Mouse (Mus musculus) midbrain, embryonic 10.5 days (tissue): ENCODE results near the gene Gnai3. TPM values are rescaled to one million over a fixed set of nuclear protein-coding genes. Genes with fewer than 3 reads are reported as not detected.
A peak's percentile ranks its signal among the peaks of the same experiment; 100 is the strongest.

ENCODE experiments used
- DNase-seq: peaks from one replicate; pipeline ENCODE4 v3.0.0-alpha.2; 2017; ENCODE audit warnings: low spot score
- H3K27ac ChIP-seq: fragments of 300-500 bp; sonication (generic); replicated peaks from 2 replicates; pipeline ENCODE4 v1.5.1; 2016; ENCODE audit warnings: mild to moderate bottlenecking
- H3K27me3 ChIP-seq: fragments of 300-500 bp; sonication (generic); 2 replicates; pipeline ENCODE4 v1.6.1; 2016; ENCODE audit warnings: low read depth, mild to moderate bottlenecking; ENCODE audit not compliant: poor library complexity, severe bottlenecking
- H3K36me3 ChIP-seq: fragments of 300-500 bp; sonication (generic); 2 replicates; pipeline ENCODE4 v1.6.1; 2016; ENCODE audit warnings: mild to moderate bottlenecking, moderate library complexity
- H3K4me1 ChIP-seq: fragments of 300-500 bp; sonication (generic); 2 replicates; pipeline ENCODE4 v1.6.1; 2016
- H3K4me3 ChIP-seq: fragments of 300-500 bp; sonication (generic); 2 replicates; pipeline ENCODE4 v1.5.1; 2016; ENCODE audit warnings: mild to moderate bottlenecking, moderate library complexity
- H3K9me3 ChIP-seq: fragments of 300-500 bp; sonication (generic); replicated peaks from 2 replicates; pipeline ENCODE4 v1.6.1; 2016; ENCODE audit warnings: mild to moderate bottlenecking
- WGBS: fragments of 180-500 bp; shearing (Covaris S2); methylation state at CpG from one replicate; pipeline ENCODE4 v1.1.7; 2016; 5-methylcytosine and 5-hydroxymethylcytosine counted together
- polyA plus RNA-seq: library from polyadenylated mRNA; unstranded; fragments of >200 nt; fragmentation: Nextera tagmentation; extraction: Ambion mirVana; gene quantifications from 2 replicates; pipeline ENCODE4 v1.2.1, GENCODE M21; 2016

Gene Gnai3
- polyA plus RNA-seq, 1 experiment from 2014 or later, result 204 TPM

DNA sequence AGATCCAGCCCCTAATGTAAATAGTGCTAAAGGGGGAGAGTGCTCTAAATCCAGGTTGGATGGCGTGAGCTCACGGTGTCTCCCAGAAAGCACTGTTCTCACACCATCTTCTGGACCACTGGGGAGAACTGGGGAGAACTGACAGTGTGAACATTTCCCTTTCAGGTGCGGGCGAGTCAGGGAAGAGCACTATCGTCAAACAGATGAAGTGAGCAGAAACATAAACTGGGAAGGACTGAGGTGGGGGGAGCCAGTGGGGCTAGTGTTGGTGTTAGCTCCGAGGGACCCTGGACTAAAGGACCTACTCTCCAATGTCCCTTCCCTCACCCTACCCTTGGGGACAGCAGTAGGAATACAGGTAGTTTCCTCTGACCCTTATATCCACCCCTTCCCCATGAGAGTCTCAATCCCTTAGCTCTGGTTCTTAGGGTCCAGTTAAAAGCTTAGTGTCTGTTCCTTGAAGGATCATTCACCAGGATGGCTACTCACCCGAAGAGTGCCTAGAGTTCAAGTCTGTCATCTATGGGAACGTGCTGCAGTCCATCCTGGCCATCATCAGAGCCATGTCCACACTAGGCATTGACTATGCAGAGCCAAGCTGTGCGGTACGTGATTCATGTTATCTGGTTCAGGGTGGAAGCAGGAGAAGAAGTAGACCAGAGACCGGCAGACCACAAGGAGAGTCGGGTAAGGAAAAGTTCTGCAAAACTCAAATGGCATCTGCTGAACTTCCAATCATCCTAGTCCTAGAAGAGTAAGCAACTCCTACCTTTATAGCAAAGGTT is 50.8 kb downstream of the Gnai3 start:
- peaks cover 16% of the 10 kb centered on the region for H3K4me1 ChIP-seq
- no peak overlapping the region for H3K27ac ChIP-seq
- WGBS, result 94% methylated on average over 12 of the region's 12 CpGs
- H3K36me3 ChIP-seq, result no peaks in the 10 kb centered on the region
- 0 out of 2 replicates have a peak, but pooled peaks cover 7% of the 10 kb centered on the region for H3K27me3 ChIP-seq
- no peak overlapping the region for H3K4me3 ChIP-seq
- no peaks in the 10 kb centered on the region for H3K9me3 ChIP-seq
- no peak for DNase-seq

DNA sequence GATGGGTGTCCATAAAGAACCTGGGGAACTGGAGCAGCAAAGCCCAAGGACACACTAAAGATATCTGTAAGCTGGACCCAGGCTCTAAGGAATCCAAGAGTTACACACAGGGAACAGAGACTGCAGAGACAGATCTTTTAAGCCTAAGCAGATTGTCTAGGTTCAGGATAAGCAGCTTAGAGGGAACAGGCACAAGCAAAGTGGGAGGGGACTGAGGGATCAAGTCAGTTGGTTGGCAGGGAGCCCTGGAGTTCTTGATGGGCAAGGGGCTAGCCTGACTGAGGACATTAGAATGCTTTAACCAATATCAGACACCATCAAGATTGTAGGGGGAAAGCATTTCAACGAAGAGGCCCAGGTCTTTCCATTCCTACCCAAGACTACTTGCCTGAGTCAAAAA is 51.8 kb downstream of the Gnai3 start:
- no peaks in the 10 kb centered on the region for H3K36me3 ChIP-seq
- no peaks in the 10 kb centered on the region for H3K9me3 ChIP-seq
- peaks cover 17% of the 10 kb centered on the region; the same call in 1 of the 2 replicates for H3K27me3 ChIP-seq
- 68% methylated on average over 1 of the region's 1 CpGs for WGBS
- no peak overlapping the region for H3K4me3 ChIP-seq
- H3K27ac ChIP-seq, result no peak overlapping the region
- H3K4me1 ChIP-seq, result peaks cover 22% of the 10 kb centered on the region
- DNase-seq, result no peak

DNA sequence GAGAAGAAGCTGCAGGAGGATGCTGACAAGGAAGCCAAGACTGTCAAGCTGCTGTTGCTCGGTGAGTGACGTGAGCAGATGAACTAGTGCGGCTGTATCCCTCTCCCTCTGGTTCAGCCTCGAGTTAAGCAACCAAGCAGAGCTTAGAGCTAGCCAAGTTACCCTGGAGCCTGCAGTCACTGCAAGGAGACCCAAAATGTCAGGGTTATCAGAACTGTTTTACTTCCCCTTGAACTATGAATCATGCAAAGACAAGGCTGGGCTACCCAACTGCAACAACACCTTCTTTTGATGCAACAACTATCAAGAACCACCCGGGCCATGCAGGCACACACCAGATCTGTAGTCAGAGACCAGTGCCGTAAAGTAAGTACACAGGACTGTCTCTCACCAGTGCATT is 52.6 kb downstream of the Gnai3 start:
- peaks cover 28% of the 10 kb centered on the region for H3K4me1 ChIP-seq
- WGBS, result 58% methylated on average over 6 of the region's 6 CpGs
- no peaks in the 10 kb centered on the region for H3K36me3 ChIP-seq
- no peak overlapping the region for H3K4me3 ChIP-seq
- H3K9me3 ChIP-seq, result no peaks in the 10 kb centered on the region
- no peak overlapping the region for H3K27ac ChIP-seq
- DNase-seq, result no peak
- H3K27me3 ChIP-seq, result peaks cover 22% of the 10 kb centered on the region; the same call in 1 of the 2 replicates

DNA sequence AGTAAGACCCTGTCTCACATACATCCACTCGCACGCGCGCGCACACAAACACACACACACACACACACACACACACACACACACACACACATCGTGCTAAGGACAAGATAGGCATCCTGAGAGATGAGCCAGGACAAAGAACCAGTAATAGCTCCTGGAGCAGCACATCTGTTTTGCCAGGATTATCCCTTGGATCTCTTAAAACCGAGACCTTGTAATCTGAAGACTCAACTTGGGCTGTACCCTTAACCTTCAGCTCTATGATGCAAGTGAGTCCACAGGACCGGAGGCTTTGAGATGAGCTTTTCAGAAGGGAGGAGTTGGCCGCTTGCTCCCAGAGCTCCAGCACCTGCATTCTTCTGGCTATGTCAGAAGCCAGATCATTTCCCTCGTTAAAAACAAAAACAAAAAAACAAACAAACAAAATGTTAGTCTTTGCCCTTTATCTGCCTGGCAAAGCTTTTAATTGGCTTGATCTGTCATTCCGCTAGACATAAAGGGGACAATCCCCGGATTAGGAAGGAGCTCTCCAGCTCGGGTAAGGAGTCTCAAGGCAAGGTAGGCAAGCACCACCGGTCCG is 53.3 kb downstream of the Gnai3 start, which contains the start of gene Gnat2:
TSS of gene Gnat2 (plus strand) at position 254 of the 580 bp plus-strand sequence.
- no peak for DNase-seq
- Histone ChIP-seq H3K27ac (no peak within 1 kb of the TSS), H3K36me3 (no peaks in the 10 kb centered on the region), H3K4me3 (no peak within 1 kb of the TSS), H3K4me1 (peaks cover 28% of the 10 kb centered on the region), H3K27me3 (peaks cover 22% of the 10 kb centered on the region; the same call in 1 of the 2 replicates), H3K9me3 (no peaks in the 10 kb centered on the region)
- 64% methylated on average over 15 of the region's 15 CpGs for WGBS

DNA sequence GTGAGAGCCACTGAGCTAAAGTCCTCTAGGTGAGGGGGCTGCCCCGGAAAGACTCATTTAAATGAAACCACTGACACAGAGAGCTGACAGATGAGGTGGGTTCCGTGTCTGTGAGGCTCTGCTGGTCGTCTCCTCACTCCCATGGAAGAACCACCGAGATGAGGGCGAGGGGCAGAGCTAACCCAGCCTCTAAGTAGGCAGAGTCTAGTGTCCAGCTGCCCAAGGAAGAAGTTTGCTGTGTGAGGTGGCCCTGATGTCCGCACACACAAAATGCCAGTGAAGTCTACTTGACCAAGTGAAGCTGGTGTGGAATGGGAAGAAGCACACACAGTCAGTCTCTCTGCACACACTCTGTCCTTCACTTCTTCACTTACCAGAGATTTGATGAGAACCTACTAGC is 53.9 kb downstream of the Gnai3 start:
- 80% methylated on average over 6 of the region's 6 CpGs for WGBS
- Histone ChIP-seq H3K27me3 (peaks cover 27% of the 10 kb centered on the region), H3K27ac (no peak overlapping the region), H3K36me3 (no peaks in the 10 kb centered on the region), H3K4me1 (peaks cover 32% of the 10 kb centered on the region), H3K4me3 (no peak overlapping the region), H3K9me3 (no peaks in the 10 kb centered on the region)
- no peak for DNase-seq

DNA sequence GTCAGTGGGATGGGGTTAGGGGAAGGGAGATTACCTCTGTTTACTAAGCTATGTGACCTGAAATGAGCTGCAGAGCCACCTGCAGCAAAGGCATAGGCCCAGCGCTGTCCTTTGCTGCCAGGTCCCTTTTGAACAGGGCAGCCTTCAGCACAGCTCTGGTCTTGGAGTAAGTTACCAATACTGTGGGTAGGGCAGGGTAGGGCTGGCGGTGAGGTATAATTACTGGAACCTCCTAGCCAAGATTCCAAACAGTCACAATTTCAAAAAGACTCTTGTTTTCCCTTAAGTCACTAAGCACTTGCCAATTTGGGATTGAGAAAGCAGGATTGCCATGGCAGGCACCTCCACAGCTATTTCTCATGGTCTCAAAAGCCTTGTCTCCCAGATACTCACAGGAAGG is 55.4 kb downstream of the Gnai3 start:
- no peak overlapping the region for H3K27ac ChIP-seq
- no peaks in the 10 kb centered on the region for H3K36me3 ChIP-seq
- H3K4me3 ChIP-seq, result no peak overlapping the region
- no peak for DNase-seq
- no peaks in the 10 kb centered on the region for H3K9me3 ChIP-seq
- H3K4me1 ChIP-seq, result peaks cover 47% of the 10 kb centered on the region
- 88% methylated on average over 2 of the region's 2 CpGs for WGBS
- H3K27me3 ChIP-seq, result peaks cover 27% of the 10 kb centered on the region

DNA sequence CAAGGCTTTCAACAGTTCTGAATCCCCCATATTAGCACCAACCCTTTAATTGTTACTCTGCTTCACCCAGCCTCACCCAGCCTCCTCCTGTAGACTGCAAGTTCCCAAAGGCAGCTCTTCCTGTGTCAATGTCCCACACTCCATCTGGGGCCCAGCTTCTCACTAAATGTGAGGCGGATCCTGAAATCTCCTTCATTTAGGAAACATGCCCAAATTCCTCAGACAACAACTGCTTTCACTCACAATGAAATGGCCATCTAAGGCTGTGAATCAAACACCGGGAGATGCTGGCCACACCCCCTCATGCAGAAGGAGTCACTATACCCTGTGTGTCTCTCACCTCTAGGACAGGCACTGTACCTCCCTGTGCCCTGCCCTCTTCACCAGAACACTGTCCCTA is 56.0 kb downstream of the Gnai3 start:
- 56% methylated on average over 2 of the region's 2 CpGs for WGBS
- Histone ChIP-seq H3K9me3 (no peaks in the 10 kb centered on the region), H3K36me3 (no peaks in the 10 kb centered on the region), H3K27me3 (peaks cover 27% of the 10 kb centered on the region), H3K27ac (no peak overlapping the region), H3K4me3 (no peak overlapping the region), H3K4me1 (peaks cover 53% of the 10 kb centered on the region)
- no peak for DNase-seq

DNA sequence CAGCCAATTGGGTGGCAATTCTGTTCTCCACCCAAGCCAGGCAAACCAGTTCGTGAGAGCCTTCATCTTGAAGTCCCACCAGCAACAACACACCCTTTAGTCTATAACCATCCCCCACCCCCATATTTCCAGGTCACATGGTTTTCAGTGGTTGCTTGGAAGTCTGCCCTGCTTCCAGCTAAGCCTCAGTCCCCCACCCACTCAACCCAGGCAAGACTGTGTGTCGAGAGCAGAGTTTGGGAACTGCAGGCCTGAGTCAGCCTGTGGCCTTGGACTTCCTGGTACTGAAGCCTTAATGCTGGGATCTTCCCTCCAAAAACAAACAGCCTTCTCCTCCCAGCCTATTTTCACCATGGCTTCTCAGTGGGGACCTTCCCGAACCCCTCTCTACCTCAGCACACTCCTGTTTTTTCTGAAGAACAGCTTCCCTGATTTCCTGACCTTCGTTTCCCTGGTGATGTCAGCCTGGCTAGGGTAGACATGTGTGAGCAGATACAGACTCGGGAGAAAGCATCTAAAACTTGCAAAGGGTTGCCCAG is 57.0 kb downstream of the Gnai3 start:
- DNase-seq, result no peak
- H3K36me3 ChIP-seq, result no peaks in the 10 kb centered on the region
- H3K4me1 ChIP-seq, result peaks cover 58% of the 10 kb centered on the region
- peaks cover 27% of the 10 kb centered on the region for H3K27me3 ChIP-seq
- no peak overlapping the region for H3K4me3 ChIP-seq
- 47% methylated on average over 5 of the region's 5 CpGs for WGBS
- no peaks in the 10 kb centered on the region for H3K9me3 ChIP-seq
- no peak overlapping the region for H3K27ac ChIP-seq

DNA sequence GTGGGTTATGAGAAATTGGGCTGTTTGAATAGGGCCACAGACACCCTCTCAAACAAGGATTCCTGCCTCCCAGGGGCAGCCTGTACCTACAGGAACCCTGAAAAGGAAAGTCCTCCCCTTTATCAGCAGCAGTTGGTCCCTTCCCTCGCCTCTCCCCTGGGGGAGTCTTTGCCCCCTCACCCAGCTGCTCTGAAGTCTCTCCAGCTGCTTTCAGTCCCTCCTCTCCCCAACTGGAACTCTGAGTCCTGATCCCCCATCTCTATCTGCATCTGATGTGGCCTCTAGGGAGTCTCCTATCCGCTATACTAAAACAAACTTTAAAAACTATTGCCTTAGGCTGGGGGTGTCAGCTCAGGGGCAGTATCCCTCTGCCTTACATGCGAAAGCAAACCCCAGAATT is 58.6 kb downstream of the Gnai3 start:
- DNase-seq, result no peak
- Histone ChIP-seq H3K4me1 (peaks cover 63% of the 10 kb centered on the region), H3K36me3 (no peaks in the 10 kb centered on the region), H3K9me3 (no peaks in the 10 kb centered on the region), H3K4me3 (no peak overlapping the region; the same call in 1 of the 2 replicates), H3K27ac (no peak overlapping the region), H3K27me3 (peaks cover 27% of the 10 kb centered on the region)
- WGBS, result 80% methylated on average over 3 of the region's 3 CpGs

DNA sequence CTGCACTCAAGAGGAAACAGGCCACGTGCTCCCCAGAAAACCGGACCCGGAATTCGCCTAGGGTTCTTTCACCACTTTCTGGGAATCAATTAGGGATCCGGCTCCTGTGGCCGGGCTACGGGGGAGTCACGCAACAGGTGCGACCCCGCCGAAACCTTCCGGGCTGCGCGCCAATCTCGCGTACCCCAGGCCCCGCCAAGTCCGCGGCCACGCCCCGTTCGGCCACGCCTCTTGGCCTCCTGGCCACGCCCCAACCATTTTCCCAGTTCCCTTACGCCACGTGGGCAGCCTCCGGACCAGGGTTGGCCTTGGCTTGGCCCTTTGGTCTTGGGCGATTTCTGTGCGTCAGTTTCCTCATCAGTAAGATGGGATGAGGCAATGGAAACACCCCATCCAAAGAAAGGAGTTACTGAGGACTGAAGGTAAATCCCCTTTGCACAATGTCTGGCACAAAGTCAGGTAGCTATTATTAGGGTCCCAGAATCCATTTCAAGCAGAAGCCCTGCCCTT is 59.4 kb downstream of the Gnai3 start, which contains the start of gene Ampd2:
TSS of gene Ampd2 (minus strand) at position 182 of the 510 bp plus-strand sequence.
- Histone ChIP-seq H3K36me3 (no peaks in the 10 kb centered on the region), H3K4me3 (peak within 1 kb of the TSS; percentile 91), H3K9me3 (no peaks in the 10 kb centered on the region), H3K27me3 (peaks cover 22% of the 10 kb centered on the region), H3K4me1 (peaks cover 71% of the 10 kb centered on the region), H3K27ac (peak within 1 kb of the TSS; percentile 94)
- under 1% methylated on average over 29 of the region's 29 CpGs for WGBS
- peak; percentile 89 for DNase-seq

DNA sequence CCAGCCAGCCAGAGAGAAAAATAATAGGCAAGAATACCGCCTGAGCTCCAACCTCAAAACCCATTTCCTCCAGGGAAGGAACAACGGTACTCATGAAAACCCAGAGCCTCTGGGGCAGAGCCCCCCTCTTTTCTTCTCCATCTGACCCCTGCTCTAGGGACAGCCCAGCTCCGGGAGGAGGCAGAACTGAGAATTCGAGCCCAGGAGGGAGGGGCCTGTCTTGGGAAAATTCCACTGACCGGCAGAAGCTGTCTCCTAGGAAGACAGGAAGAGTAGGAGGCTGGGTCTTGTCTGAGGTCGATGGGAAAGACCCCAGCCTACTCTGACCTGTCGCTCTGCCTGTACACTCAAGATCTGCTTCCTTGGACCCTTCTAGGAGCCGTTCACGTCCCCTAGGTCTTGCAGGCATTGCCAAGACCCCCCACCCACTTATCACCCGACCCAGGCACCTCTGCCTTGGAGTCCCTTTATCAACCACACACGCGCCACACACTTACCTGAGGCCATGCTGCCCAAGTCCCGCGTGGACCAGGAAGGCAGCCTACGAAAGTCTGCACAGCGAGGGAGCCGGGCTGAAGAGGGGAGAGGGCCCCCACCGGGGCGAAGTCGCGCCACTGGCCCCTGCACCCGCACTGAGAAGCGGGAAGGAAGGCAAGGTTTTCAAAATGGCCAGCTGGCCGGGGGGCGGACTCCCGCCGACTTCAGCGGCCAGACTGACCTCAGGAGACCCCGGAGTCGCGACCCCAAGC is 60.1 kb downstream of the Gnai3 start:
- Histone ChIP-seq H3K4me3 (peak overlapping the region; percentile 91), H3K9me3 (no peaks in the 10 kb centered on the region), H3K4me1 (peaks cover 75% of the 10 kb centered on the region), H3K27ac (peak overlapping the region; percentile 94), H3K27me3 (peaks cover 22% of the 10 kb centered on the region), H3K36me3 (peaks cover 1% of the 10 kb centered on the region)
- WGBS, result under 1% methylated on average over 31 of the region's 31 CpGs
- peak; percentile 72 for DNase-seq

DNA sequence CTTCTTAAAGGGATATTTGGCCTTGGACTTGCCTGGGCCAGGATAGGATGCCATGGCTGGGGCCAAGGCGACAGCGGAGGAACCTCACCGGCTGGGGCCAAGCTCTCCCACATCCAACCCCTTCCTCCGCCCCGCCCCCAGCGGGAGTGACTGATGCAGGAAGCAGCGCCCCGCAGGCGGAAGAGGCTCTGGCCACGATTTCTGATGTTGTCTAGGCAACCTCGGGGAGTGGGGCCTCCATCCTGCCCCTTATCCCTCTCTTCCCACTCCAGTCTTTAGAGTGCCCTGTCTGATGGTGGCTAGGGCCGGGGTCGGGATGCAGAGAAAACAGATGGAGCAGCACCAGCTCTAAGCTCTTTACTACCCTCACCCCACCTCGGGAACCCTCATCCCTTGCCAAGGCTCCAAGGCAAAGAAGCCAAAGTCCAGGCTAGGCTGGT is 60.6 kb downstream of the Gnai3 start:
- peak overlapping the region; percentile 94 for H3K27ac ChIP-seq
- peak; percentile 90 for DNase-seq
- H3K27me3 ChIP-seq, result peaks cover 22% of the 10 kb centered on the region
- no peaks in the 10 kb centered on the region for H3K9me3 ChIP-seq
- peak overlapping the region; percentile 91 for H3K4me3 ChIP-seq
- H3K4me1 ChIP-seq, result peaks cover 75% of the 10 kb centered on the region
- under 1% methylated on average over 14 of the region's 14 CpGs for whole genome bisulfite sequencing
- H3K36me3 ChIP-seq, result peaks cover 7% of the 10 kb centered on the region
